Mouse (Mus musculus) myocyte (in vitro differentiated cells): ENCODE measurements around the gene Acat3. TPM values are rescaled to one million over a fixed set of nuclear protein-coding genes. Genes with fewer than 3 reads are reported as not detected.

Experiments
- H3K27me3 ChIP-seq: one replicate; pipeline ENCODE4 v1.6.1; 2011; ENCODE audit not compliant: control insufficient read depth, insufficient read depth, insufficient read length
- H3K36me3 ChIP-seq: one replicate; pipeline ENCODE4 v1.6.1; 2011; ENCODE audit not compliant: control insufficient read depth, insufficient read depth
- H3K4me2 ChIP-seq: one replicate; pipeline ENCODE4 v1.6.1; 2011; ENCODE audit warnings: low read depth, control low read depth
- H3K4me3 ChIP-seq: one replicate; pipeline ENCODE4 v1.5.1; 2011; ENCODE audit warnings: mild to moderate bottlenecking, control low read depth, moderate library complexity
- H3K79me2 ChIP-seq: one replicate; pipeline ENCODE4 v1.6.1; 2011; ENCODE audit not compliant: control insufficient read depth, insufficient read depth
- H3ac ChIP-seq: one replicate; pipeline ENCODE4 v1.6.1; 2011; ENCODE audit not compliant: control insufficient read depth, insufficient read length
- MYOD1 ChIP-seq, 3 experiments: IDR thresholded peaks; one replicate each; pipeline ENCODE4 v1.6.1; 2011; ENCODE audit warnings: control low read depth in 2 of 3, low read depth in 2 of 3, mild to moderate bottlenecking in 2 of 3, moderate library complexity in 1 of 3; ENCODE audit not compliant: insufficient read length in 2 of 3, control insufficient read depth in 1 of 3
- MYOG ChIP-seq, 3 experiments: IDR thresholded peaks; one replicate each; pipeline ENCODE4 v1.6.1; 2011; ENCODE audit warnings: control low read depth in 2 of 3, low read depth in 2 of 3, mild to moderate bottlenecking in 2 of 3; ENCODE audit not compliant: insufficient read length in 2 of 3, control insufficient read depth in 1 of 3, insufficient read depth in 1 of 3
- POLR2A ChIP-seq: IDR thresholded peaks from one replicate; pipeline ENCODE4 v1.6.1; 2011; ENCODE audit warnings: low read depth, mild to moderate bottlenecking, control low read depth, moderate library complexity; ENCODE audit not compliant: insufficient read length
- POLR2AphosphoS2 ChIP-seq: IDR thresholded peaks from one replicate; pipeline ENCODE4 v1.6.1; 2011; ENCODE audit warnings: low read depth, control low read depth; ENCODE audit not compliant: insufficient read length
- REST ChIP-seq: IDR thresholded peaks from one replicate; pipeline ENCODE4 v1.6.1; 2011; ENCODE audit warnings: mild to moderate bottlenecking, control low read depth, moderate library complexity; ENCODE audit not compliant: insufficient read depth, insufficient read length
- TCF12 ChIP-seq: IDR thresholded peaks from one replicate; pipeline ENCODE4 v1.6.1; 2011; ENCODE audit warnings: mild to moderate bottlenecking, control low read depth; ENCODE audit not compliant: poor library complexity, insufficient read depth, severe bottlenecking
- TCF3 ChIP-seq: IDR thresholded peaks from one replicate; pipeline ENCODE4 v1.6.1; 2011; ENCODE audit warnings: low read depth, control low read depth; ENCODE audit not compliant: insufficient read length
- USF1 ChIP-seq: IDR thresholded peaks from one replicate; pipeline ENCODE4 v1.6.1; 2011; ENCODE audit warnings: low read depth, mild to moderate bottlenecking, control low read depth, moderate library complexity
- polyA plus RNA-seq: library from polyadenylated mRNA; unstranded; fragments of >200 nt; fragmentation: generic; extraction: Trizol; gene quantifications from one replicate; pipeline ENCODE4 v1.2.1, GENCODE M21; 2012; ENCODE audit warnings: missing spikeins

The Acat3 gene
- polyA plus RNA-seq, 1 experiment: 0.76 TPM

DNA sequence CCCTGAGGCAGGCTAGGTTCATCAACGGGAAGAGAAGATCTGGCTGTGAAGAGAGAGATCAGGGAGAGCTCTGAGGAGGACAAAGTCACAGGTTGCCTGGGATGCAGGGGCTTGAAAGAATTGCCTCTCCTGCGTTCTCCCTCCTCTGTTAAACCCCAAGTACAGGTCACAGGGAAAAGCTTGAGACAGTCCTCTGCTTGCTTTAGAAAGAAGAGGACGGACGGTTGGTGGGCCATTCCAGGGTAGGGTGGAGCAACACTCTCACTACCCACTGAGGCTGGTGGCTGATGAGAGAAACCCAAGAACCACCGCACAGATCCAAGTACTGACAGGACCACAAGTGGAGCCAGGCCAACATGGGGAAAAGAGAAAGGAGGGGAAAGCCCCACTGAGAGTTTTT is 64.7 kb downstream of the Acat3 start, which contains the start of gene Mrgprh:
Gene Mrgprh, plus strand, starts transcription at position 301 of the 400 bp plus-strand sequence.
- TF ChIP-seq POLR2AphosphoS2 (no peak), REST (no peak), USF1 (no peak), TCF3 (no peak), POLR2A (no peak), TCF12 (no peak), MYOG (IDR thresholded peaks at IDR 0.05; ENCODE audit: control insufficient read depth in 1 of 3, insufficient read depth in 1 of 3, insufficient read length in 2 of 3, low read depth in 2 of 3) (no peak), MYOD1 (IDR thresholded peaks at IDR 0.05; ENCODE audit: control insufficient read depth in 1 of 3, insufficient read length in 2 of 3, low read depth in 2 of 3) (no peak)
- peaks cover 38% of the 10 kb centered on the region for H3K27me3 ChIP-seq

More for the DNA sequence above, 64.7 kb downstream of the Acat3 start, which contains the start of gene Mrgprh:
- Histone ChIP-seq H3K4me3 (no peak within 1 kb of the TSS), H3K4me2 (no peak within 1 kb of the TSS), H3K36me3 (no peaks in the 10 kb centered on the region), H3ac (no peak within 1 kb of the TSS), H3K79me2 (no peaks in the 10 kb centered on the region)

Other genes starting within 250 kb of the Acat3 start
- gene Igf2r, start 170.9 kb downstream of the Acat3 start, polyA plus RNA-seq: 21.6 TPM
- 0.10 TPM for gene Mas1, start 72.5 kb downstream of the Acat3 start, polyA plus RNA-seq
- gene Mrgprh, start 64.6 kb downstream of the Acat3 start, polyA plus RNA-seq: not detected
- 0.05 TPM for gene Pnldc1, start 30.4 kb downstream of the Acat3 start, polyA plus RNA-seq
- gene Tcp1, start 24.9 kb downstream of the Acat3 start, polyA plus RNA-seq: 237 TPM
- 64.1 TPM for gene Mrpl18, start 24.3 kb downstream of the Acat3 start, polyA plus RNA-seq
- gene Acat2, start 20.1 kb upstream of the Acat3 start, polyA plus RNA-seq: 81.9 TPM
- gene Wtap, start 53.6 kb upstream of the Acat3 start, polyA plus RNA-seq: 21.3 TPM
- gene Sod2, start 66.2 kb upstream of the Acat3 start, polyA plus RNA-seq: 172 TPM
- gene Gpr31b, start 111.7 kb upstream of the Acat3 start, polyA plus RNA-seq: not detected
- gene Tcp10b, start 120.5 kb upstream of the Acat3 start, polyA plus RNA-seq: not detected
- gene Unc93a, start 191.2 kb upstream of the Acat3 start, polyA plus RNA-seq: not detected